Mouse (Mus musculus) ovary, adult 10 weeks (tissue): ENCODE results near the gene Lrrc20. TPM values are rescaled to one million over a fixed set of nuclear protein-coding genes. Genes with fewer than 3 reads are reported as not detected.

Source experiments
- polyA plus RNA-seq: library from polyadenylated mRNA; stranded (reverse); fragments of 350-450 nt; fragmentation: Illumina TruSeq; extraction: RNeasy Lipid Tissue Mini Kit (QIAGEN cat#74804); gene quantifications from one replicate; pipeline ENCODE4 v1.2.3, GENCODE M21; 2014

The Lrrc20 gene
- polyA plus RNA-seq, result 1.3 TPM

GRCm38 (mm10) chr10:61475594-61476439, at the start of gene Lrrc20:
Gene Lrrc20, plus strand, starts transcription at chr10:61475801.

GRCm38 (mm10) chr10:61452645-61453044, 23.0 kb upstream of the Lrrc20 start, which contains the start of gene Eif4ebp2:
Gene Eif4ebp2, minus strand, starts transcription at chr10:61452661.

Other genes with a start within 250 kb of the Lrrc20 start
- gene Adamts14, start 202.4 kb upstream of the Lrrc20 start, polyA plus RNA-seq, result not detected
- not detected for gene Prf1, start 178.0 kb upstream of the Lrrc20 start, polyA plus RNA-seq
- 2.9 TPM for gene Pald1, start 92.3 kb upstream of the Lrrc20 start, polyA plus RNA-seq
- not detected for gene Nodal, start 57.8 kb upstream of the Lrrc20 start, polyA plus RNA-seq
- 35.8 TPM for gene Eif4ebp2, start 23.1 kb upstream of the Lrrc20 start, polyA plus RNA-seq
- gene Npffr1, start 119.7 kb downstream of the Lrrc20 start, polyA plus RNA-seq, result not detected
- gene Ppa1, start 172.8 kb downstream of the Lrrc20 start, polyA plus RNA-seq, result 92.8 TPM
- 379 TPM for gene Sar1a, start 204.5 kb downstream of the Lrrc20 start, polyA plus RNA-seq
- gene Tysnd1, start 219.7 kb downstream of the Lrrc20 start, polyA plus RNA-seq, result 0.46 TPM
- gene Aifm2, start 239.5 kb downstream of the Lrrc20 start, polyA plus RNA-seq, result 4.4 TPM